Mouse (Mus musculus) midbrain, postnatal 0 days (tissue): ENCODE measurements around the gene Adgrl2. TPM values are rescaled to one million over a fixed set of nuclear protein-coding genes. Genes with fewer than 3 reads are reported as not detected.

Source experiments
- ATAC-seq: fragments of 200-750 bp; cut with Nextera tagmentation; 2 replicates; pipeline ENCODE4 v1.8.0; 2017; ENCODE audit warnings: moderate number of reproducible peaks, mild to moderate bottlenecking, moderate TSS enrichment, moderate library complexity; ENCODE audit not compliant: low FRiP score
- DNase-seq: peaks from one replicate; pipeline ENCODE4 v3.0.0-alpha.2; 2015; ENCODE audit warnings: low spot score
- H3K27ac ChIP-seq: fragments of 300-500 bp; sonication (generic); 2 replicates; pipeline ENCODE4 v1.5.1; 2014; ENCODE audit warnings: low read depth, mild to moderate bottlenecking, low read length, mixed read lengths
- H3K27me3 ChIP-seq: fragments of 300-500 bp; sonication (generic); 2 replicates; pipeline ENCODE4 v1.6.1; 2014; ENCODE audit warnings: low read length, control low read depth, mixed read lengths; ENCODE audit not compliant: insufficient read depth
- H3K36me3 ChIP-seq: fragments of 300-500 bp; sonication (generic); 2 replicates; pipeline ENCODE4 v1.6.1; 2014; ENCODE audit warnings: low read length, control low read depth, mixed read lengths; ENCODE audit not compliant: insufficient read depth
- H3K4me1 ChIP-seq: fragments of 300-500 bp; sonication (generic); 2 replicates; pipeline ENCODE4 v1.6.1; 2014; ENCODE audit warnings: mild to moderate bottlenecking, control low read depth, antibody characterized with exemption, low read length, mixed read lengths; ENCODE audit not compliant: insufficient read depth
- H3K4me2 ChIP-seq: fragments of 300-500 bp; sonication (generic); 2 replicates; pipeline ENCODE4 v1.6.1; 2014; ENCODE audit warnings: low read depth, mild to moderate bottlenecking, low read length, mixed read lengths; ENCODE audit not compliant: poor library complexity, severe bottlenecking
- H3K4me3 ChIP-seq: fragments of 300-500 bp; sonication (generic); 2 replicates; pipeline ENCODE4 v1.5.1; 2014; ENCODE audit warnings: low read depth, mild to moderate bottlenecking, low read length, moderate library complexity
- H3K9ac ChIP-seq: fragments of 300-500 bp; sonication (generic); replicated peaks from 2 replicates; pipeline ENCODE4 v1.6.1; 2014; ENCODE audit warnings: mild to moderate bottlenecking, low read length, moderate library complexity, mixed read lengths; ENCODE audit not compliant: poor library complexity, severe bottlenecking
- H3K9me3 ChIP-seq: fragments of 300-500 bp; sonication (generic); 2 replicates; pipeline ENCODE4 v1.6.1; 2016; ENCODE audit warnings: low read length, control low read depth
- CTCF ChIP-seq: IDR thresholded peaks from 2 replicates; pipeline ENCODE4 v1.5.1; 2016; ENCODE audit warnings: antibody characterized with exemption, mild to moderate bottlenecking
- WGBS: fragments of 180-500 bp; shearing (Covaris S2); extraction: QIAGEN DNeasy Blood & Tissue Kit; methylation state at CpG from one replicate; pipeline ENCODE4 v1.1.7; 2014; 5-methylcytosine and 5-hydroxymethylcytosine counted together
- polyA plus RNA-seq: library from polyadenylated mRNA; unstranded; fragments of >200 nt; fragmentation: Nextera tagmentation; extraction: Ambion mirVana; gene quantifications from 2 replicates; pipeline ENCODE4 v1.2.1, GENCODE M21; 2015
- total RNA-seq: library from RNA; depleted of rRNA; stranded (reverse); fragments of >200 nt; gene quantifications from 2 replicates; pipeline ENCODE4 v1.2.3, GENCODE M21; 2014

Gene Adgrl2
- total and polyA plus RNA-seq, 2 experiments from 2014 or later: 92.9 to 102 TPM

GRCm38 (mm10) chr3:148959327-148960025, 30.9 kb downstream of the Adgrl2 start:
- no peaks in the 10 kb centered on the region for H3K9me3 ChIP-seq
- no peaks in the 10 kb centered on the region for H3K27me3 ChIP-seq
- peaks cover 3% of the 10 kb centered on the region; the same call in 1 of the 2 replicates for H3K4me1 ChIP-seq
- no peaks in the 10 kb centered on the region for H3K36me3 ChIP-seq
- WGBS: 18% methylated on average over 15 of the region's 15 CpGs
- peak overlapping the region; percentile 49 for H3K4me2 ChIP-seq
- H3K9ac ChIP-seq: peak overlapping the region; percentile 25; the same call in 1 of the 2 replicates
- no peak overlapping the region for H3K27ac ChIP-seq
- peak overlapping the region; percentile 26 for H3K4me3 ChIP-seq
- no peak for TF ChIP-seq CTCF
- no peak for DNase-seq
- no peak for ATAC-seq

- TF ChIP-seq CTCF: no peak
- Histone ChIP-seq H3K9me3 (no peaks in the 10 kb centered on the region), H3K36me3 (no peaks in the 10 kb centered on the region), H3K4me2 (peak overlapping the region; percentile 49; the same call in 1 of the 2 replicates), H3K27ac (no peak overlapping the region), H3K4me1 (peaks cover 3% of the 10 kb centered on the region; the same call in 1 of the 2 replicates), H3K9ac (no peak overlapping the region), H3K27me3 (no peaks in the 10 kb centered on the region), H3K4me3 (no peak overlapping the region)
- DNase-seq (no peak), ATAC-seq (no peak)
- 58% methylated on average over 5 of the region's 5 CpGs for WGBS
Measured at GRCm38 (mm10) chr3:148958714-148959113, 31.6 kb downstream of the Adgrl2 start.

- no peak overlapping the region for H3K4me2 ChIP-seq
- H3K9ac ChIP-seq: no peak overlapping the region
- no peak overlapping the region for H3K4me3 ChIP-seq
- ATAC-seq: no peak
- TF ChIP-seq CTCF: no peak
- no peak for DNase-seq
- no peaks in the 10 kb centered on the region for H3K9me3 ChIP-seq
- peaks cover 3% of the 10 kb centered on the region; the same call in 1 of the 2 replicates for H3K4me1 ChIP-seq
- no peaks in the 10 kb centered on the region for H3K27me3 ChIP-seq
- no peak overlapping the region for H3K27ac ChIP-seq
- H3K36me3 ChIP-seq: no peaks in the 10 kb centered on the region
- 64% methylated on average over 9 of the region's 9 CpGs for WGBS
Measured at GRCm38 (mm10) chr3:148958185-148958584, 32.2 kb downstream of the Adgrl2 start.

- Histone ChIP-seq H3K9ac (no peak overlapping the region), H3K36me3 (no peaks in the 10 kb centered on the region), H3K27me3 (no peaks in the 10 kb centered on the region), H3K27ac (no peak overlapping the region), H3K9me3 (no peaks in the 10 kb centered on the region), H3K4me1 (peaks cover 3% of the 10 kb centered on the region; the same call in 1 of the 2 replicates), H3K4me3 (no peak overlapping the region), H3K4me2 (no peak overlapping the region)
- WGBS: 66% methylated on average over 7 of the region's 7 CpGs
- DNase-seq (no peak), ATAC-seq (no peak)
- TF ChIP-seq CTCF: no peak
Measured at GRCm38 (mm10) chr3:148956887-148957286, 33.5 kb downstream of the Adgrl2 start.

DNA sequence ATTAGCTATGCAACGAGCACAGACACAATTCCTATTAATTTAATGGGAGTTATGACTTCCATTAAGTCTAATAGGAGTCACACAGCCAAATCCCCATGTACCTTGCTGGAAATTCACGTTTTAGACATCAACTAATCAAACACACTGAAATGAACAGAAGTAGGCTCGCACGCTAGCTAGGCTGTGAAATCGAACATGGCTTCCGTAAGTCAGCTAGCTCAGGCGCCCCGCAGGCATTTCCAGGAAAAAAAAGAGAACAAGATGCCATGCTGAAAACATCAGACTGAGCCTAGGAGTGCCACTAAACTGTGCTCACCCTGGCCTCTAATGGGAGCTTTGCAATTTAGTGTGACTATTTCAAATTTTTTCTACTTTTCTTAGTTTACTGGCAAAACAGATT, 40.6 kb downstream of the Adgrl2 start:
- H3K27me3 ChIP-seq: no peaks in the 10 kb centered on the region
- ATAC-seq (no peak), DNase-seq (no peak)
- no peaks in the 10 kb centered on the region for H3K4me1 ChIP-seq
- TF ChIP-seq CTCF: no peak
- no peaks in the 10 kb centered on the region for H3K36me3 ChIP-seq
- no peak overlapping the region for H3K4me3 ChIP-seq
- no peaks in the 10 kb centered on the region for H3K9me3 ChIP-seq
- no peak overlapping the region for H3K4me2 ChIP-seq
- 46% methylated on average over 8 of the region's 8 CpGs for WGBS
- no peak overlapping the region for H3K9ac ChIP-seq
- H3K27ac ChIP-seq: no peak overlapping the region

DNA sequence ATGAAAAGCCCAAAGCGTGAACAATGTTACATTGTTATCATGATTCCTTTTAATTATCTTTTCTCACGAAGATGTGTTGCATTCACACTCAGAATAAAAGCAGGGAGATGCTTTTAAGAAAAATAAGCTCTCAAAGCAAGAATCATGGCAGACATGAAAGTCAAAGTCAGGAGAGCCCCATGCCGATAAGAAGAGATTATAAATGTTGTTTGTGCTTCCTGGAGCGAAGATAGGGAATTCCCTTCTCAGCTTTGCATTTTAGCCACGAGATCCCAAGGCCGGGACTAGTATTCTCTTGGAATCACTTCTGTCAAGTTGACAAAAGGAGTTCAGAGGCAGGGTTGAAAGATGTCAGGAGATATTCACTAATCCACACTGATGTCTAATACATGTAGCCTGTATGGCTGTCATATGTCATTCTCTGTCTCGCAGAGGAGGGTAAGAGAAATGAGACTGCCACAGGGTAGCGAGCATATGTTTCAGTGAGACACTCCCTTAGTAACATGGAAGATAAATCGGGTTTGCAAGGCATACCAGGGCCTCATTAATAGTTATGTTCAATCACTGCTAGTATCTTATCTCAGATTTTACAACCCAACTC, 42.5 kb downstream of the Adgrl2 start:
- no peak overlapping the region for H3K4me3 ChIP-seq
- H3K4me1 ChIP-seq: no peaks in the 10 kb centered on the region
- H3K9ac ChIP-seq: no peak overlapping the region
- TF ChIP-seq CTCF: no peak
- 32% methylated on average over 9 of the region's 9 CpGs for WGBS
- no peak for ATAC-seq
- H3K27me3 ChIP-seq: no peaks in the 10 kb centered on the region
- no peak for DNase-seq
- no peak overlapping the region for H3K4me2 ChIP-seq
- H3K36me3 ChIP-seq: no peaks in the 10 kb centered on the region
- no peaks in the 10 kb centered on the region for H3K9me3 ChIP-seq
- no peak overlapping the region for H3K27ac ChIP-seq
